Mouse (Mus musculus) retina, postnatal 7 days (tissue): ENCODE results near the gene Lpcat1.
A peak's percentile ranks its signal among the peaks of the same experiment; 100 is the strongest.

Experiments used
- DNase-seq: peaks from one replicate; pipeline ENCODE4 v3.0.0-alpha.2; 2012; ENCODE audit warnings: low read depth, low spot score

Gene Lpcat1

DNA sequence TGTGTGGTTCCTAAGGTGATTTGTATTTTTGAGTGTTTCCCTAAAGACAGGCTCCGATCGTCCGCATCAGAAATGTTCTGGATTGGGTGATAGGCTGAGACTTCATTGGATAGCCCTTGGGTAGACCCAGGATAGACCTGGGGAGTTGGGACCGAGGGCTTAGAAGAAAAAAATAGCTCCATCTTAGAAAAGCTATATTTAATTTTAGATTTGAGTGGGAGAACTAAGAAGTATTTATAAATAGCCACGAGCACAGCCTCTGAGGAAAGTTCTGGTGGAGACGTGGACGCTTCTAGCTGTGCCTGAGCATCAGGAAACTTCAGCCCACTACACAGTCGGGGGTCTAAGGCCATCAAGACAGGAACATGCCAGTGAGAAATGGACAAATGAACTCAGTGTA, 9.8 kb downstream of the Lpcat1 start:
- no peak for DNase-seq

- no peak for DNase-seq
Observed at GRCm38 (mm10) chr13:73477841-73478240, 10.8 kb downstream of the Lpcat1 start.

DNA sequence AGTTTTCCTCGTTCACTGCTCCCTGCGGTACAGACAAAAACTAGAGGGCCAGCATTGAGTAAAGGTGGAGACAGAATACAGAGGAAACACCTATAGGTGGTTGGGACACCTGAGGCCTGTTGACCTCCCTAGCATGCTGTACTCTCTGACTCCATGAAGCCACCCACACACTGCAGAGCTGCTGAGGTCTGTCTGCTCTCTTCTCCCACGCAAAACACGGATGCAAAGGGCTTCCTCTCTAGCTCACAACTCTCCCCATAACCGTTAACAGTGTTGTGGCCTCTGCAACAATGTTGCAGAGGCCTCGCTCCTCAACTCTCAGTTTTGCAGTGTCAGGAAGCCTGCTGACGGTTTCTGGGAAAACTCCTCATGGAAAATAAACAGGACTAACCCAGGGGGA, 15.5 kb downstream of the Lpcat1 start:
- DNase-seq, result no peak

GRCm38 (mm10) chr13:73483331-73483730, 16.3 kb downstream of the Lpcat1 start:
- DNase-seq, result no peak

- DNase-seq, result no peak
Observed at GRCm38 (mm10) chr13:73484171-73484570, 17.2 kb downstream of the Lpcat1 start.

DNA sequence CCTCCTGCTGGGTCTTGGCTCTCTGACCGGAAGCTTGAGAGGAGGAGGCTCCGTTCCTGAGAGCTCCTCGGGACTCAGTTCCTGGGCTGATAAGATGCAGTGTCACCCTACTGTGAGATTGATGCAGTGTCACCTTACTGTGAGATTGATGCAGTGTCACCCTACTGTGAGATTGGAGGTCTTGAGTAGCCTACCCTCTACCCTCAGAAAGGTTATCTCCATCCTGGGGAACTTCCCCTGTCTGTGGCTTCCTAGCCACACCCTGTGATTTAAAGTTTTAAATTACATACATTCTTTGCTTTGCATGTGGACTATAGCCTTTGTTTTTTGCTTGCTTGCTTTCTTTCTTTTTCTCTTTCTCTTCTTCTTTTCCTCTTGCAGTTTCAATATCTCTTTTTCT, 21.1 kb downstream of the Lpcat1 start:
- DNase-seq, result no peak

- DNase-seq, result no peak
Observed at GRCm38 (mm10) chr13:73488707-73489106, 21.7 kb downstream of the Lpcat1 start.

DNA sequence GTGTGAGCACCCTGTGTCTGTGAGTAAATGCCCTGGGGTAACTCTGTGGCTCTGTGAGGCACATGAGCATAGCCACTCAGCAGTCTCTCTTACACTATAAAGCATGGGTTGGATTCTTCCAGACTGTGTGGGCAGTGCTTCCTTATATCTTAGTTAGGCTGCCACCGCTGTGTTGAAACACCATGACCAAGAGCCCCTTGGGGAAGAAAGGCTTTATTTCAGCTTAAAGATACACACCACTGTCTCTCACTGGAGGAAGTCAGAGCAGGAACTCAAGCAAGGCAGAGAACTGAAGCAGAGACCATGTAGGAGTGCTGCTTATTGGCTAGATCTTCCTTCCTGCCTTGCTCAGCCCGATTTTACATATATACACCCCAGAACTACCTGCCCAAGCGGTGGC, 23.0 kb downstream of the Lpcat1 start:
- DNase-seq, result no peak

DNA sequence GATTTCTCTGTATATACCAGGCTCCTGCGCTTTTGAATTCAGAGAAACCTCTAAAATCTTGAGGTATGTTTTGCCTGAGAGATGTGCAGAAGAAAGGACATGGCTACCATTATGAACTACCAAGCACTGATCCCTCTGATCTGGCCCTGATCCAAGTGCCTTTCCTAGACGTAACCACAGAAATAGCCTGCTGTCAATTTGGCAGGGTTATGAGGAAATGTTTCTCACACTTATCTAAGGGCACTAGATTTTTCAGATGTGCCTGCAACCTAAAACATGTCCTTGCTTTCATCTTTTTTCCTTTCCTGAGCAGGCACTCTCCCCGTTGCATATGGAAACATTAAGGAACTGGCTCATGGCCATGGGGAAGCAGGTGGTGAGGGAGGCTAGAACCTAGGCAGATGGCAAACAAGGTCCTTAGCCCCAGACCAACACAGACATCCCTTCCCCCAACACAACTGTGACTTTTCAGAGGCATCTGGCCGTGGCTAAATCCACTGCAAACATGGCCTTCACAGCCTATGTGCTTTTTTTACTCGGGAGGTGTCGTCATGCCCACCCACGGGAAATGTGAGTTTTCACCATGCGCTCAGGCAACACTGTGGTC, 23.7 kb downstream of the Lpcat1 start:
- peak; percentile 24 for DNase-seq

GRCm38 (mm10) chr13:73493183-73493582, 26.2 kb downstream of the Lpcat1 start:
- no peak for DNase-seq

DNA sequence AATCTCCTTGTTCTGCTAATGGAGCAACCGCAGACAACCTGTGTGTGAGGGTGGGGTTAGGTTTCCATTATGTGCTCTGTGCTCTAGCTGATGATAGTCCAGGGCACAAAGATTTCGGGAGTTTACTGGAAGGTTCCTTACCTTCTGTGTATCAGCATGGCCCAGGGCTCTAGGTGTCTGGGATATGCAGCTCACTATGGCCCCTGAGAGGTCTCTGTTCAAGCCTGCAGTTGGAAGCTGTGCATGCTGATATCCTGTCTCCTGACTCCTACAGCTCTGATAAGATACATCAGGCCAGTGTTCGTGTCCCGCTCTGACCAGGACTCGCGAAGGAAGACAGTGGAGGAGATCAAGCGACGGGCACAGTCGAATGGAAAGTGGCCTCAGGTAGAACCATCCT, 27.5 kb downstream of the Lpcat1 start:
- DNase-seq, result no peak

- no peak for DNase-seq
Observed at GRCm38 (mm10) chr13:73496137-73496536, 29.1 kb downstream of the Lpcat1 start.

- no peak for DNase-seq
Observed at GRCm38 (mm10) chr13:73499893-73500604, 33.1 kb downstream of the Lpcat1 start.

DNA sequence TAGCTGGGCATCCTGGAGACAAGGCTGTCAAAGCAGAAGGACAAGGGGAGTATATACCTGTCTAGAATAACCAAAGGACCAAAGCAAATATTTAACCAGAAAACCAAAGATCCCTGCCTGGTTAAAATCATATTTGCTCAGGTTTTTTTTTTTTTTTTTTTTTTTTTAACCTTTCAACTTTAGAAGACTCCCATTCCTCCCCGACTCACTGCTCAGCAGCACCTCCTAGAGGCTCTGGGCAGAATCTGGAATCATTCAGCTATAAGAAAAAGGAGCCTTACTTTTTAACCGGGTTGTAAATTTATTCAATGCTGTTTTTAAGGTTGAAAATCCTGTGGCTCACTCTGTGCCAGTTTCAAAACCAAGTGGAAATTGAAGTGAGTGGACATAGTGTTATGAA, 35.7 kb downstream of the Lpcat1 start:
- DNase-seq, result peak; percentile 17

DNA sequence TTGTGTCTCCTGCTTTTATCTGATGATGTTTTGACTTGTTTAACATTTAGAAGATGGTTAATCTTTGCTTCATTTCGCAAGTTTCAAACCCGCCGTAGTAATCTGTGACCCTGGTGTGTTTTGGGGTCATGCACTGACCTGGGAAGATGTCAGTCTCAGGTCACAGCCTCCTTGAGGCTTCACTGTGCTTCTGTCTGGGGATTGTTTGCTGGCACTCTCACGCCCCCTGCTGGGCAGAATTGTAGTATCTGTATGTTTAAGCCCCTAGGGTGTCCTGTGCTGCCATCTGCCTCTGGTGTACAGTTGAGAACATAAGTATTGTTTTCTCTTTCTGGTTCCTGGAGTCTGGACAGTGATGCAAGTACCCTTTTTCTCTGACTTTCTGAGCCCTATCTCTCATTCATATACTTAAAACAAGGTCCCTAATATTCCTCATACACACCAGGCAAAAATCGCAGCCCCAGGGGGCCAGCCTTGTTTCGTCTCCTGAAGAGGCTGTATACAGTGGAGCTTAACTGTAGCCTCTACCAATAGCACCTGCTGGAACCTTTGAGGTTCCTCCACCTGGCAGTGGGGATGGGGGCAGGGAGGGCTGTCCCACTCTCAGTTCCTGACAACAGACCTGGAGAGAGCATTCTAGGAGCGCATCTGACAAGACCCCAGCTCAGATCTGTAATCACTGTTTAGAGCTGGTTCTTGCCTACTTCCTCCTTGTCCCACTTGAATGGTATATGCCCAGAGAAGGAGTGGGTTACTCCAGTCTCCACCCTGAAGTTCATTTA, 38.9 kb downstream of the Lpcat1 start:
- DNase-seq, result peak; percentile 70

DNA sequence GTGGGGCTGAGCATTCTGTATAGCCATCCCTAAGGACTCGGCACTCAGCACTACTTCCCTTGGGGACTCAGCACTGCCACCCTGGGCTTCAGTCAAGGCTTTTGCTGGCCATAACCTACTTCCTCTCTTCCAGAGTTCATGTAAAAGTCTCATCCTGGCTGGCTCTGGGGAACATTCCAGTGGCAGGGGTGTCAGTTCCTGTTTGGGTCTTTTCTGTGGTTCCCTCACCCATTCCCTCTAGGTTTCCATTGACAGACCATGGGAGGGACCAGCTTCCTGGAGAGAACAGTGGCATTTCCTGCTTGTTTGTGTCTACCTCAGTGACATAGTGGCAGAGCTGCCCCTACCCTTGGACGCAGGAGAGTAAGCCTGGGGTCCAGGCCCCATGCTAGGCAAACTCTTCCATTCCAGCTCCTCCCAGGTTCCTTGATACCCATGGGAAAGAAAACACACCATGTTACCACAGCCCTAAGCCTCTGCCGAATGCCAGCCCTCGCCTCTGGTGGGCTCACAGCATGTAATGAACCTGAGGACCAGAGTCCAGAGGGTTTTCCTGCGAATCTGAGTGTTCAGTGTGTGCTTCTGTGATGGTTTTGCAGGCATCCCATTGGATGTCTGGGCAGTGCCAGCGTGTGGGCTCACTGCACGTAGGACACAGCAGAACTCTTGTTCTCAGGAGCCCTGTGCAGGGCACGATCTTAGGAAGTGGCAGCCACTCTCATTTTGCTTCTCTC, 42.0 kb downstream of the Lpcat1 start:
- DNase-seq, result no peak

- DNase-seq, result no peak
Observed at GRCm38 (mm10) chr13:73509869-73510268, 42.9 kb downstream of the Lpcat1 start.

- DNase-seq, result peak; percentile 80
Observed at GRCm38 (mm10) chr13:73512776-73513673, 46.0 kb downstream of the Lpcat1 start.

DNA sequence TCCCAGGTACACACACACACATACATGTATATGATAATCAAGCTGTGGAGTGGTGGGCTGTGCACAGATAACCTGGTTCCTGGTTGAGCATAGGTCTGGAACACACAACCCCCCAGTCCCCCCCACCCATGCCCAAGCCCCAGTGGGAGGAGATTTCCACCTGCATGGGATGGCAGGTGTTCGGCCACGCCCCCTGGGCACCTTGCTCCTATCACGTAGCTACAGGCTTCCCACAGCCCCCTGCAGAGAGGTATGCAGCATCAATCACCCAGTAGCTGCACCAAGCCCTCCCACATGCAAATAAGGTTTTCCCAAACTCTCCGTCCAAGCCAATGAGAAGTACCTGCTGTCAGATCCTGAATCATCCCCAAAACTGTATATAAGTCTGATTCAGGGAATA, 49.9 kb downstream of the Lpcat1 start:
- DNase-seq, result no peak

- DNase-seq, result no peak
Observed at GRCm38 (mm10) chr13:73533716-73534115, 66.7 kb downstream of the Lpcat1 start.

- no peak for DNase-seq
Observed at GRCm38 (mm10) chr13:73535287-73535686, 68.3 kb downstream of the Lpcat1 start.
